Mouse (Mus musculus): Measurements from ENCODE around the gene Plxnc1.

Gene Plxnc1

DNA sequence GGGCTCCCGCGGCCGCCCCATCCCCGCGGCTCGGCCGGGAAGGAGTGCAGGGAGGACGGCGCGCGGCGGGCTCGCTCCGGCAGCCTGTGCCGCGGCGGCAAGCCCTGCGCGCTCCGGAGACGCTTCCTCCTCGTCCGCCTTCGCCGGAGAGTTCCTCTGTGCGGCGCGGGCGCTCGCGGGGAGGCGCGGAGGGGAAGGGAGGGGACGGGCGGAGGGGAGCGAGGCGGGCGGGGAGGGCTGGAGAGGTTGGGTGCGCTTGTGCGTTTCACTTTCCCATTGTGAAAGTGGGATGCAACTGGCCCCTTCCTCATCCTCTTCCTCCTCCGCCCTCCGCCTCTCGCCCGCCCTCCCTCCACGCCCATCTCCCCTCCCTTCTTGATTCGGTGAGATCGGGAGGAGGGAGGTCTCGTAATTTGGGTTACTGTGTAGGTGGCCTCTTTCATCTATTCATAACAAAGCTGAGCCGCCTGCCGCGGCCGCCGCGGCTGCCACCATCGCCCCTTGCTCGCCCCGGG, at the start of gene Plxnc1:
TSS of gene Plxnc1 (minus strand) at position 145 of the 515 bp plus-strand sequence.
- DNase-seq, result peak; percentile 21 to 40

DNA sequence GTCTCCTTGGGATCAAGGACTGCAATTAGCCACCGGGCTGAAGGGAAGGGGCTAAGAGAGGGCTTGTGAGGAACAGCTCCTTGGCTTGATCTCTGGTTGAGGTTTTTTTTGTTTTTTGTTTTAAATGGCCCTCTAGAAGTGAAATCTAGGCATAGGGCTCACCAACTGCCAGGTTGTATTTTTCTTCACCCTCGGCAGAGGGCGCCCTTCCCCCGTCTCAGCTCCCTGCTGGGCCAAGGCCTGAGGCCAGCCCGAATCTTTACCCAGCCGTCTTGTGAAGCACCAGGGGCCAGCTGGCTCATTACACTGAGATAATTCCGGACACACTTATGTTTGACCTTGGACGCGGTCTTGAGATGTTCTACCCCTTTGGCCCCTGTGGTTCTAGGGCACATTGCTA, 47.5 kb upstream of the Plxnc1 start:
- DNase-seq, result peak; percentile 70 to 86

- peak; percentile 72 to 76 for DNase-seq
Measured at GRCm38 (mm10) chr10:94991564-94992097, 47.0 kb upstream of the Plxnc1 start.

DNA sequence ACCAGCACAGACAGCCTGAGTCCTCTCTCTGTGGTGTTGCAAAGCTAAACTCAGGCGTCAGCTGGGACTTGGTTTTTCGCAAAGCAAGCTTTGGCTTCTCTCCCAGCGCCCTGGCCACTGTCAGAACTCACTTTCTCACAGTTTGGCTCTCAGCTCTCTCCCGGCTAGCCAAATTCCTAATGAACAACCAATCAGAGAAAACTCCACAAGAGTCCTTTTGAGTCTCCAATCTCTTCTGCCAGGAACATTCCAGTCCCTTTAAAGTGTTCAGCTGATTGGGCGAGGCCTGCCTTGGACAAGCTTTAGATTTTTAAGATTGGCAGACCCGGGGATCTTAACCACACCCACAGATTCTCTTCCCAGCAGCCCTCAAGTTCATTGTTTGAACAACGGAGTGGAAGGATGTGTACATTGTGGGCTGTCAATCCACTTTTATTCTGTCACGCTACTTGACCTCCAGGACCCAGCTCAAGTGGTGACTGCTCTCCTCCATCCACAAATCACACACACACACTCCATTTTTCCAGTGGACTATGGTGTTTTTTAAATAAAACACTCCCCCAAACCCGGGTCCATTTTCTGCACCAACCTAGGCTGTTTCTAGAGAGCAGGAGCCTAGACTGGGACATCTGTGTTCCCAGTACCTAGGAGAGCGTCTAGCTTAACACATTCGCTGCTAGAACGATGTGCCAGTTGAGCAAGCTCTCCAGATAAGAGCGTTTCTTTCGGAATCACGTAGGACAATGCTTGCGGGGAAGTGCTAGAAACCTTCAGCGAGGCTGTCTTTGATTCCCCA, 46.3 kb upstream of the Plxnc1 start:
- peak; percentile 56 to 66 for DNase-seq

DNA sequence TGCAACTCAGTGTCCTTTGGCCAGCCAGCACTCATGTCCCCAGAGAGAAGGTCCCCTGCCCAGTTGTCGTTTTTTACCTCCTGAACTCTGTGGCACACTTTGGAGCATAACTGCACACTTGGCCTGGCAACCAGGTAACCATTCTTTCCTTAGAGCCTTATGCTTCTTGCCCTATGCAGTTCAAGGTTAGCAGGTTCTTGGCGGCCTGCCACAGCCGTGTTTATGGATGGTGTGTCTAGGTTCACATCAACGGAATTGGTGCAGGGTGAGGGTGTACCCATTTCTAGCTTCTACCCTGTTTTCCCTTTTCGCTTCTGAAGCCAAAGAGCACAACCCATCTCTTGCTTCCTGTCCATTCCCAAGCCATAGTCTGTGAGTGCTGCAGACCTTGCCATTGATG, 44.7 kb upstream of the Plxnc1 start:
- peak in 1 of 2 experiments; percentile 27 for DNase-seq

DNA sequence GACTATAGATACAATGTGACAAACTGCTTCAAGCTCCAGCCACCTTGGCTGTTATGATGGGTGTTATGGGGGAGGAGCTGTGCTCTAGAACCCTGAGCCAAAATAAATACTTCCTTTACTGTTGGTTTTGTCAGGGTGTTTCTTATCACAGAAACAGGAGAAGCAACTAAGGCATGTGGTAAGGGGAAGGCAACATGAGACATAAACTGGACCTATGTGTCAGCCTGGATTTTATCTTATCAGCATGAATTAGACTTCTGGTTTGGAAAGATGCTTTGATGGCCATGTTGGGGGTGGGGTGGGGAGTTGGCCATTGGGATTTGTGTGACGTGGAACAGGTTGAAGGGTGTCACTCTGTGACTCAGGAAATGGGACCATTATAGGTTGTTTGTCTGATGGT, 40.5 kb upstream of the Plxnc1 start:
- DNase-seq, result no peak

- no peak for DNase-seq
Measured at GRCm38 (mm10) chr10:94982528-94982927, 37.9 kb upstream of the Plxnc1 start.

- DNase-seq, result peak in 1 of 2 experiments; percentile 7
Measured at GRCm38 (mm10) chr10:94981466-94982138, 37.0 kb upstream of the Plxnc1 start.

GRCm38 (mm10) chr10:94978265-94978822, 33.7 kb upstream of the Plxnc1 start:
- DNase-seq, result no peak

GRCm38 (mm10) chr10:94976329-94976728, 31.7 kb upstream of the Plxnc1 start:
- no peak for DNase-seq

GRCm38 (mm10) chr10:94975099-94975496, 30.5 kb upstream of the Plxnc1 start:
- no peak for DNase-seq

- no peak for DNase-seq
Measured at GRCm38 (mm10) chr10:94974345-94975098, 29.9 kb upstream of the Plxnc1 start.

- DNase-seq, result no peak
Measured at GRCm38 (mm10) chr10:94971625-94972161, 27.1 kb upstream of the Plxnc1 start.

- DNase-seq, result no peak
Measured at GRCm38 (mm10) chr10:94970221-94970620, 25.6 kb upstream of the Plxnc1 start.

- DNase-seq, result no peak
Measured at GRCm38 (mm10) chr10:94967468-94967867, 22.8 kb upstream of the Plxnc1 start.

- no peak for DNase-seq
Measured at GRCm38 (mm10) chr10:94966789-94967188, 22.2 kb upstream of the Plxnc1 start.

- DNase-seq, result peak in 1 of 2 experiments; percentile 21
Measured at GRCm38 (mm10) chr10:94965093-94965492, 20.5 kb upstream of the Plxnc1 start.

DNA sequence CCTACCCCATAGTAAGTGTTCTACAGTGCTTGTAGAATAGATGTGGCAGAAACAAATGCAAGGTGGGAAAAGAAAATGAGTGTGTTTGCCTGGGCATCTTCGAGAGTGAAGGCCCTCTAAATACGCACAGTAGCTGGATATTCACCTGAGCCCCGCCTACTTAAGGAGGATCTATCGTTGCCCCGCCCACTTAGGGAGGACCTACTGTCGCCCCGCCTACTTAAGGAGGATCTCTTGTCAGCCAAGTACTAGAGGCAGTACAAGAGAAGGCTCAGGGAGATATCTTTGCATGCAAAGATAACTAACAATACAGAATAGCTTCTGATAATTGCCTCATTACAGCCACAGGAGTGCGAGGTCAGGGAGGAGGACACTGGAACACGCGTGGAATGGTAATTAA, 17.4 kb upstream of the Plxnc1 start:
- DNase-seq, result no peak

- DNase-seq, result no peak
Measured at GRCm38 (mm10) chr10:94961283-94961682, 16.6 kb upstream of the Plxnc1 start.

GRCm38 (mm10) chr10:94958311-94958710, 13.7 kb upstream of the Plxnc1 start:
- peak in 1 of 2 experiments; percentile 60 for DNase-seq

- no peak for DNase-seq
Measured at GRCm38 (mm10) chr10:94957705-94958104, 13.1 kb upstream of the Plxnc1 start.

Measured in kidney, postnatal 25 days (tissue).